Mouse (Mus musculus): ENCODE results near the gene Tsc2. TPM values are rescaled to one million over a fixed set of nuclear protein-coding genes. Genes with fewer than 3 reads are reported as not detected.

Gene Tsc2
- total RNA-seq, 2 experiments from 2014 or later = 150 to 186 TPM

DNA sequence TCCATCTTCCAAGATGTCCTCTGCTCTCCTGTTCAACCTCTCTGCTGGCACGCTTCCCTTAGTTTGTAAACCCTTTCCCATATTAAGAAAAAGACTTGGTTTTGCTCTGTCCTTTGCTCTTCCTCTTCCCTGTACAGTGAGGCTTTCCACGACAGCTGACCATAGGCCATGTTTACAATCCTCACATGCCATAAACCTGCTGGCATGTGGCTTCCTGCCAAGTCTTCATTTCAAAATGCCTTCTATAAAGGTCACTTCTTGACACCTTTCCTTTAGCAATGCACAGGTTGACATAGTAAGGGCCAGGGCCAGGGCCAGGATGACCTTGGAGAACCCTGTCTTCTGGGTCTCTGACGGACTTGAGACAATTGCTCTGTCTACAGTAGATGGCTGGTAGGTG is 86.2 kb downstream of the Tsc2 start:
- no peak for DNase-seq (ENCODE audit: extremely low spot score in 1 of 2, low spot score in 1 of 2)

Small RNAs within 50 kb of the gene (microRNA-seq; reads per million reads assigned to microRNA genes)
- 8.5 to 9.6 reads per million in 2 experiments for gene Gm24589

Other genes with a start within 250 kb of the Tsc2 start
- 100 to 1,000 TPM; 117 to 120 TPM for gene Rnps1, start 218.1 kb downstream of the Tsc2 start, total RNA-seq (2021)
- 10 to 100 TPM; 23.3 to 26.9 TPM for gene Eci1, start 206.0 kb downstream of the Tsc2 start, total RNA-seq (2021)
- 1 to 10 TPM; 6.0 to 7.8 TPM for gene Dnase1l2, start 189.5 kb downstream of the Tsc2 start, total RNA-seq (2021)
- 10 to 100 TPM; 25.4 to 36.0 TPM for gene E4f1, start 162.3 kb downstream of the Tsc2 start, total RNA-seq (2021)
- 10 to 100 TPM; 61.5 to 74.6 TPM for gene Pgp, start 162.2 kb downstream of the Tsc2 start, total RNA-seq (2021)
- 1 to 10 TPM; 1.6 to 3.5 TPM for gene Bricd5, start 158.7 kb downstream of the Tsc2 start, total RNA-seq (2021)
- gene Mlst8, start 153.6 kb downstream of the Tsc2 start, total RNA-seq (2021) = 10 to 100 TPM; 38.1 to 40.1 TPM
- gene Caskin1, start 144.0 kb downstream of the Tsc2 start, total RNA-seq (2021) = 100 to 1,000 TPM; 143 to 165 TPM
- 10 to 100 TPM; 69.9 to 88.9 TPM for gene Traf7, start 104.7 kb downstream of the Tsc2 start, total RNA-seq (2021)
- gene Rab26, start 98.4 kb downstream of the Tsc2 start, total RNA-seq (2021) = 10 to 100 TPM; 65.1 to 72.1 TPM
- gene Pkd1, start 82.8 kb downstream of the Tsc2 start, total RNA-seq (2021) = 10 to 100 TPM; 68.9 to 89.9 TPM
- 1 to 10 TPM; 3.3 to 4.7 TPM for gene Nthl1, start 50 bp upstream of the Tsc2 start, total RNA-seq (2021)
- 10 to 100 TPM; 45.1 to 50.0 TPM for gene Slc9a3r2, start 17.7 kb upstream of the Tsc2 start, total RNA-seq (2021)
- 1 to 10 TPM; 2.1 to 2.9 TPM for gene Npw, start 25.8 kb upstream of the Tsc2 start, total RNA-seq (2021)
- gene Zfp598, start 37.1 kb upstream of the Tsc2 start, total RNA-seq (2021) = 10 to 100 TPM; 36.9 to 40.0 TPM
- gene Syngr3, start 57.3 kb upstream of the Tsc2 start, total RNA-seq (2021) = 100 to 1,000 TPM; 160 to 178 TPM
- gene Gfer, start 63.5 kb upstream of the Tsc2 start, total RNA-seq (2021) = 10 to 100 TPM; 18.6 to 19.2 TPM
- 1 to 10 TPM; 2.7 to 3.0 TPM for gene Noxo1, start 63.6 kb upstream of the Tsc2 start, total RNA-seq (2021)
- 10 to 100 TPM; 27.7 to 29.8 TPM for gene Tbl3, start 75.0 kb upstream of the Tsc2 start, total RNA-seq (2021)
- not detected for gene Rnf151, start 85.4 kb upstream of the Tsc2 start, total RNA-seq (2021)
- 100 to 1,000 TPM; 352 to 392 TPM for gene Rps2, start 85.5 kb upstream of the Tsc2 start, total RNA-seq (2021)
- gene Ndufb10, start 91.8 kb upstream of the Tsc2 start, total RNA-seq (2021) = 100 to 1,000 TPM; 201 to 234 TPM
- under 1 TPM in 1 of 2 experiments, not detected in 1; 0.20 TPM for gene Rpl3l, start 95.2 kb upstream of the Tsc2 start, total RNA-seq (2021)
- 10 to 100 TPM; 40.5 to 46.2 TPM for gene Msrb1, start 104.0 kb upstream of the Tsc2 start, total RNA-seq (2021)
- gene Hs3st6, start 120.4 kb upstream of the Tsc2 start, total RNA-seq (2021) = under 1 TPM; 0.26 to 0.37 TPM
- not detected for gene Meiob, start 171.7 kb upstream of the Tsc2 start, total RNA-seq (2021)
- 100 to 1,000 TPM; 127 to 136 TPM for gene Hagh, start 207.5 kb upstream of the Tsc2 start, total RNA-seq (2021)
- gene Fahd1, start 217.7 kb upstream of the Tsc2 start, total RNA-seq (2021) = 10 to 100 TPM; 19.8 to 20.6 TPM
- gene Igfals, start 233.4 kb upstream of the Tsc2 start, total RNA-seq (2021) = not detected